Mouse (Mus musculus) cerebellum, postnatal 14 days (tissue): ENCODE measurements around the gene Arid1a.
"Not testable (repeated sequence)": the region's sequence is repeated elsewhere in the genome, so short reads cannot be mapped to it uniquely, and the experiment has no call there.

Experiments
- DNase-seq, 2 experiments: peaks; one replicate each; pipeline ENCODE4 v3.0.0; 2021; ENCODE audit warnings: mixed read lengths in 2 of 2

Gene Arid1a

GRCm38 (mm10) chr4:133673666-133674330 is 82.8 kb downstream of the Arid1a start:
- DNase-seq: peak in 1 of 2 experiments; percentile 57

GRCm38 (mm10) chr4:133672845-133673647 is 83.5 kb downstream of the Arid1a start:
- no peak for DNase-seq

GRCm38 (mm10) chr4:133671881-133672844 is 84.4 kb downstream of the Arid1a start, which contains the start of gene Pigv:
Gene Pigv, minus strand, starts transcription at chr4:133672647.
- DNase-seq: peak; percentile 98

DNA sequence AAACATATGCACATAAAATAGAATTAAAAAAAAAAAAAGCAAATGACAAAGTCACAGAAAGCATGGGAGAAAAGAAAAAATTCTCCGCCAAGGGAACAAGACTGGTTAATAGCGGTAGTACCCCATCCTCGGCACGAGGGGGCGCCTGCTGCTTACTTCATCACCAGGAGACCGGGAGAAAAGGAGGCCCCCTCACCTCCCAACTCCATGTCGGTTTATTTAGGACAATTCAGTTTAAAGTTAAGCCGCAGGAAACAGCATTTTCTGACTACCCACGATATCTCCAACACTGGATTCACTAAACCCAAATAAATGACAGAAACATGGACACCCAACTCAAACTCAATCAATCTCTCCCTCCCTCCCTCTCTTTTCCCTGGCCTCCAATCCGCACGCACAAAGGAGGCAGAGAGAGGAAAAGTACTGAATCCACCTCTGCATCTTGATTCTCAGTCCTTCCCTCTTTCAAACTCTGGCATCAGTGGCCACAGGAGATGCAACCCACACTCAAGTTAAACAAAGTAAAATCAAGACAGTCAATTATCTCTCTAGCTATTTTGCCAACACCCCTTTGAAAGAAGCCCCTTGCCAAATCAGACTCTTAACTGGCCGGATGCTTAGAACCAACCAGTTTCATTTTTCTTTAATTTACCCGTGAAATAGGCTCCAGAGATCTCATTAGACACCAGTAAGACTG is 85.2 kb downstream of the Arid1a start:
- DNase-seq: peak; percentile 92

DNA sequence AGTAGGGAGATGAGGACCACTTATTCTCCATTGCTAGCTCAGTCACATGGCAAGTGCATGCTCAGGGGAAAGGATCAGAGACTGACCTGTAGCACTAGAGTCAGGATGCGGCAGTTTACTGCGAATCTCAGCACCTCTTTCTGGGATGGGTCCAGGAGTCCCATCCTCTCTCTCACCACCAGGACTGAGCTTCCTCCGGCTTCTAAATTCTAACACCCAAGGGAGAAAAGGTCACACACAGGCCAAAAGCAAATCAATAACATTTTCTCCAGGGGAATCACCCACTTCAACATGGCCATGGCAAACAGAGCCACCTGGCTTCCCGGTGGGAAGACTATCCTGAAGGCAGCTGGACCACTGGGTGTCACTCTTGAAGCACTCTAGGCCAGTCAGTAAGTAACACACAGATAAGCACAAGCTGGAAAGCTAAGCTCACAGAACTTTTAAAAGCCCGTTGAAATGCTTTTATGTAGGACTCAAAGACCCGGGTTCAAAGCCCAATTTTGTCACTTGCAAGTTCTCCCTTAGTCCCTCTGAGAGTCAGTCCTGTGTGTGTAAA is 86.8 kb downstream of the Arid1a start:
- DNase-seq: no peak

GRCm38 (mm10) chr4:133668537-133668936 is 88.0 kb downstream of the Arid1a start:
- DNase-seq: no peak

DNA sequence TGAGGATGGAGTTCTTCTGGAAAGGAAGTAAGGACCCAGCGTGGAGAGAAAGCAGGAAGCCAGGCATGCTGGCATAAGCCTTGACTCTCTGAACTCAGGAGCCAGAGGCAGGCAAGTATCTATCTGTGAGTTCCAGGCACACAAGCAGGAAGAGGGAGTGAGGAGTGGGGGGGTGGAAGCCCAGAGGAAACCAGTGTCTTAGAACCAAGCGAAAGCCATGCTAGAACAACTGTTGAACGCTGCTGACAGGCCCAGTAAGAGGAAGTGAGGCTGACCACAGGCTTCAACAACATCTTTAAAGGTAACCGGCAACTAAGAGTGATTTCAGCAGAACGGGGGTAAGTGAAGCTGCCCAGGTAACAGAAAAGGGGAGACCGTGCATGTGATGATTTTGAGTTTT is 90.4 kb downstream of the Arid1a start:
- no peak for DNase-seq

- DNase-seq: peak; percentile 54 to 70
Measured at GRCm38 (mm10) chr4:133665118-133665517, 91.5 kb downstream of the Arid1a start.

GRCm38 (mm10) chr4:133662945-133663344 is 93.6 kb downstream of the Arid1a start:
- DNase-seq: no peak

DNA sequence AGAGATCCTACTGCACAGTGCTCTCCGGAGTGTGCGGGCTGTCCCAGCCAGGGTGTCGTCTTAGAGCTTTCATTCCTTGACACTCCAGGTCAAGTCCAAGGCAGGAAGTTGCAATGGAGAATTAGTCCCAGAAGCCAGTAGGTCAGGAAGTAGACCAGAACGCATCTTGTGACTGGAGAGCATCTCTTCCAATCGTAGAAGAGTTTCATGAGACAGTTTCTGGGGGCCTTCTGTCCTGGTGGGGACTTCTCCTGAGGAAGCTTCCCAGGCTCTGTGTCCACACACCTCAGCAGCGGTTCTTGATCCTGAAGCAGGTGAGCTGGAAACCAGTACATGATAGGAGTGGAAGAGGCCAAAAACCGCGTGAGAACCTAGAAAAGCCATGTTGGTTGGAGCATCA is 94.1 kb downstream of the Arid1a start:
- DNase-seq: no peak

GRCm38 (mm10) chr4:133660193-133661155 is 96.1 kb downstream of the Arid1a start:
- DNase-seq: peak; percentile 99

- DNase-seq: no peak
Measured at GRCm38 (mm10) chr4:133659497-133660192, 96.9 kb downstream of the Arid1a start.

- no peak for DNase-seq
Measured at GRCm38 (mm10) chr4:133658729-133659128, 97.8 kb downstream of the Arid1a start.

GRCm38 (mm10) chr4:133657829-133658458 is 98.6 kb downstream of the Arid1a start:
- peak in 1 of 2 experiments; percentile 57 for DNase-seq

DNA sequence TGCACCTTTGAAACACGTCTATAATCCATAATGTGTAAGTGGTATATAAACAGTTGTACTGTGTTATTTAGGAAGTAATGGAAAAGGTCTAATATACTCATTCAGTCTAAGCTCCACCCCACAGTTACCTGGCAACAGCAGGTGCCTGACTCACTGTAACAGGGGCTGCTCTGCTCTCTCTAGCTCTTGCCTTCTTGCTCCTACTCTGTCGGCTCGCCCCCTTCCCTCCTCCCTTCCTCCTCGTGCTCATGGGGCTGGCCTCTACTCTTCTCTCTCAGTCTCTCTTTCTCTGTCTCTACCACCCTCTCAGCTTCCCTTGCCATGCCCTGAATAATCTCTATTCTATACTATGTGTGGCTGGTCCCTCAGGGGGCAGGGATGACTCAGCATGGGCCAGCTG is 99.6 kb downstream of the Arid1a start:
- DNase-seq: no peak

GRCm38 (mm10) chr4:133656294-133656693 is 100.3 kb downstream of the Arid1a start:
- DNase-seq: no peak

- not testable (repeated sequence) for DNase-seq
Measured at GRCm38 (mm10) chr4:133654070-133654469, 102.5 kb downstream of the Arid1a start.

- DNase-seq: no peak
Measured at GRCm38 (mm10) chr4:133652746-133653145, 103.8 kb downstream of the Arid1a start.

DNA sequence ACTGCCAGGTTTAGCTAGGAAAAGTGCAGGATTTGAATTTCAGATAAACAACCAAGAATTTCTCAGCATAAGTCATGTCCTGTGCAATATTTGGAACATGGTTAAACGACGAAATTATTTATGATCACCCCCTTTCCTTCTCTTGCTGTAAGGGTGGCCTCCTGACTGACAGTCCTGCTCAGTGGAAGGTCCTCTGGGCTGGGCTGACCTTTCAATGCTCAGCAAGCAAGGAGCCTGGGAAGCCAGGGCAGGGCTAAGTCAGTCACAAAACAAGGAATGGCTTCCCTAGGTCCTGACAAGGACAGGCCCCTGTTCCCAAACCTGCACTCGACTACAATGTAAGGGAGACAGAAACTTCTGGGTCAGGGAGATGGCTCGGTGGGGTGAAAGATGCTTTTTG is 104.6 kb downstream of the Arid1a start:
- no peak for DNase-seq

- DNase-seq: no peak
Measured at GRCm38 (mm10) chr4:133651445-133651844, 105.1 kb downstream of the Arid1a start.
